Mouse (Mus musculus) neural tube, embryonic 14.5 days (tissue): ENCODE results near the gene Cd300ld. TPM values are rescaled to one million over a fixed set of nuclear protein-coding genes. Genes with fewer than 3 reads are reported as not detected.
"Not testable (repeated sequence)": the region's sequence is repeated elsewhere in the genome, so short reads cannot be mapped to it uniquely, and the experiment has no call there.

Experiments
- ATAC-seq: fragments of 200-750 bp; cut with Nextera tagmentation; 2 replicates; pipeline ENCODE4 v1.8.0; 2017; ENCODE audit warnings: low read depth, mild to moderate bottlenecking, moderate TSS enrichment, moderate library complexity
- H3K27ac ChIP-seq: fragments of 300-500 bp; sonication (generic); 2 replicates; pipeline ENCODE4 v1.5.1; 2014; ENCODE audit warnings: low read depth, mild to moderate bottlenecking, control low read depth, low read length, moderate library complexity, mixed read lengths
- H3K27me3 ChIP-seq: fragments of 300-500 bp; sonication (generic); 2 replicates; pipeline ENCODE4 v1.6.1; 2014; ENCODE audit warnings: low read length; ENCODE audit not compliant: control insufficient read depth, insufficient read depth
- H3K36me3 ChIP-seq: fragments of 300-500 bp; sonication (generic); 2 replicates; pipeline ENCODE4 v1.6.1; 2014; ENCODE audit warnings: low read length, mixed read lengths; ENCODE audit not compliant: control insufficient read depth, insufficient read depth
- H3K4me1 ChIP-seq: fragments of 300-500 bp; sonication (generic); 2 replicates; pipeline ENCODE4 v1.6.1; 2014; ENCODE audit warnings: low read length; ENCODE audit not compliant: control insufficient read depth, insufficient read depth
- H3K4me2 ChIP-seq: fragments of 300-500 bp; sonication (generic); 2 replicates; pipeline ENCODE4 v1.6.1; 2014; ENCODE audit warnings: mild to moderate bottlenecking, low read depth, low read length, control low read depth
- H3K4me3 ChIP-seq: fragments of 300-500 bp; sonication (generic); 2 replicates; pipeline ENCODE4 v1.5.1; 2014; ENCODE audit warnings: low read depth, low read length, control low read depth, mixed read lengths
- H3K9ac ChIP-seq: fragments of 300-500 bp; sonication (generic); replicated peaks from 2 replicates; pipeline ENCODE4 v1.6.1; 2014; ENCODE audit warnings: low read depth, mild to moderate bottlenecking, control low read depth, low read length, mixed read lengths
- H3K9me3 ChIP-seq: fragments of 300-500 bp; sonication (generic); 2 replicates; pipeline ENCODE4 v1.6.1; 2016; ENCODE audit warnings: low read length; ENCODE audit not compliant: control insufficient read depth
- WGBS: fragments of 180-500 bp; shearing (Covaris S2); extraction: QIAGEN DNeasy Blood & Tissue Kit; methylation state at CpG from one replicate; pipeline ENCODE4 v1.1.7; 2014; 5-methylcytosine and 5-hydroxymethylcytosine counted together
- polyA plus RNA-seq: library from polyadenylated mRNA; unstranded; fragments of >200 nt; fragmentation: Nextera tagmentation; extraction: Ambion mirVana; gene quantifications from 2 replicates; pipeline ENCODE4 v1.2.1, GENCODE M21; 2014

Cd300ld gene
- polyA plus RNA-seq = not detected in 2 replicates

GRCm38 (mm10) chr11:114989793-114990192, at the start of gene Cd300ld:
Cd300ld (minus strand) TSS chr11:114989922.
- H3K4me2 ChIP-seq = no peak within 1 kb of the TSS
- no peak within 1 kb of the TSS for H3K4me3 ChIP-seq
- no peaks in the 10 kb centered on the region for H3K27me3 ChIP-seq
- H3K9me3 ChIP-seq = no peaks in the 10 kb centered on the region
- no peak for ATAC-seq
- 85% methylated on average over 4 of the region's 4 CpGs for WGBS
- H3K4me1 ChIP-seq = no peaks in the 10 kb centered on the region
- H3K27ac ChIP-seq = no peak within 1 kb of the TSS
- H3K9ac ChIP-seq = no peak within 1 kb of the TSS
- no peaks in the 10 kb centered on the region for H3K36me3 ChIP-seq

GRCm38 (mm10) chr11:115037669-115038068, 47.9 kb upstream of the Cd300ld start, which contains the start of gene Cd300ld5:
Cd300ld5 (minus strand) TSS chr11:115037769.
- ATAC-seq, H3K4me2 ChIP-seq, H3K36me3 ChIP-seq, H3K9me3 ChIP-seq, H3K4me3 ChIP-seq, H3K27ac ChIP-seq, H3K4me1 ChIP-seq, H3K27me3 ChIP-seq, H3K9ac ChIP-seq: not testable (repeated sequence)
- WGBS = no CpG with 5 or more reads among the region's 6 CpGs

- WGBS = no CpG with 5 or more reads among the region's 6 CpGs
- H3K36me3 ChIP-seq, H3K27me3 ChIP-seq, H3K9me3 ChIP-seq, ATAC-seq, H3K4me1 ChIP-seq, H3K4me2 ChIP-seq, H3K4me3 ChIP-seq, H3K9ac ChIP-seq, H3K27ac ChIP-seq: not testable (repeated sequence)
Measured at GRCm38 (mm10) chr11:115026912-115027311, 37.2 kb upstream of the Cd300ld start, which contains the start of gene Cd300ld4. Cd300ld4 (minus strand) TSS chr11:115027012.

- not testable (repeated sequence) for H3K4me1 ChIP-seq, H3K9me3 ChIP-seq, H3K36me3 ChIP-seq, H3K4me2 ChIP-seq, ATAC-seq, H3K9ac ChIP-seq, H3K27ac ChIP-seq, H3K4me3 ChIP-seq, H3K27me3 ChIP-seq
- no CpG with 5 or more reads among the region's 7 CpGs for WGBS
Measured at GRCm38 (mm10) chr11:115016093-115016492, 26.4 kb upstream of the Cd300ld start, which contains the start of gene Cd300ld2. Cd300ld2 (minus strand) TSS chr11:115016193.

- no peak overlapping the region for H3K4me2 ChIP-seq
- no peaks in the 10 kb centered on the region for H3K36me3 ChIP-seq
- no peak overlapping the region for H3K9ac ChIP-seq
- ATAC-seq = no peak
- H3K9me3 ChIP-seq = no peaks in the 10 kb centered on the region
- no peak overlapping the region for H3K4me3 ChIP-seq
- WGBS = 88% methylated on average over 5 of the region's 5 CpGs
- H3K27me3 ChIP-seq = no peaks in the 10 kb centered on the region
- H3K27ac ChIP-seq = no peak overlapping the region
- no peaks in the 10 kb centered on the region for H3K4me1 ChIP-seq
Measured at GRCm38 (mm10) chr11:115004070-115004469, 14.3 kb upstream of the Cd300ld start.

- Histone ChIP-seq H3K27me3 (no peaks in the 10 kb centered on the region), H3K4me1 (no peaks in the 10 kb centered on the region), H3K4me3 (no peak within 1 kb of the TSS), H3K9me3 (no peaks in the 10 kb centered on the region), H3K27ac (no peak within 1 kb of the TSS), H3K4me2 (no peak within 1 kb of the TSS), H3K36me3 (no peaks in the 10 kb centered on the region), H3K9ac (no peak within 1 kb of the TSS)
- WGBS = 88% methylated on average over 7 of the region's 7 CpGs
- no peak for ATAC-seq
Measured at GRCm38 (mm10) chr11:115001474-115002040, 11.8 kb upstream of the Cd300ld start, which contains the start of gene Cd300c2. Cd300c2 (minus strand) TSS chr11:115001880.

- no peaks in the 10 kb centered on the region for H3K36me3 ChIP-seq
- 81% methylated on average over 4 of the region's 4 CpGs for WGBS
- H3K9me3 ChIP-seq = no peaks in the 10 kb centered on the region; the same call in 1 of the 2 replicates
- H3K4me3 ChIP-seq = no peak overlapping the region
- no peaks in the 10 kb centered on the region for H3K27me3 ChIP-seq
- no peak overlapping the region for H3K4me2 ChIP-seq
- H3K9ac ChIP-seq = no peak overlapping the region
- no peak overlapping the region for H3K27ac ChIP-seq
- ATAC-seq = no peak
- H3K4me1 ChIP-seq = no peaks in the 10 kb centered on the region
Measured at GRCm38 (mm10) chr11:114981866-114982265, 7.9 kb downstream of the Cd300ld start.

GRCm38 (mm10) chr11:114972726-114973125, 17.0 kb downstream of the Cd300ld start:
- H3K27me3 ChIP-seq = no peaks in the 10 kb centered on the region
- no peak overlapping the region for H3K4me2 ChIP-seq
- H3K9ac ChIP-seq = no peak overlapping the region
- 82% methylated on average over 10 of the region's 10 CpGs for WGBS
- no peak overlapping the region for H3K27ac ChIP-seq
- H3K4me3 ChIP-seq = no peak overlapping the region
- no peak for ATAC-seq
- no peaks in the 10 kb centered on the region for H3K36me3 ChIP-seq
- no peaks in the 10 kb centered on the region for H3K4me1 ChIP-seq
- no peaks in the 10 kb centered on the region for H3K9me3 ChIP-seq

GRCm38 (mm10) chr11:114968752-114969207, 20.9 kb downstream of the Cd300ld start, which contains the start of gene Cd300c:
Cd300c (minus strand) TSS chr11:114969157.
- ATAC-seq = no peak
- no peak within 1 kb of the TSS for H3K27ac ChIP-seq
- H3K27me3 ChIP-seq = no peaks in the 10 kb centered on the region
- WGBS = 86% methylated on average over 9 of the region's 9 CpGs
- H3K36me3 ChIP-seq = no peaks in the 10 kb centered on the region
- H3K4me1 ChIP-seq = no peaks in the 10 kb centered on the region
- H3K4me2 ChIP-seq = no peak within 1 kb of the TSS
- no peaks in the 10 kb centered on the region for H3K9me3 ChIP-seq
- H3K9ac ChIP-seq = no peak within 1 kb of the TSS
- H3K4me3 ChIP-seq = no peak within 1 kb of the TSS
